In the genomic region with DNA sequence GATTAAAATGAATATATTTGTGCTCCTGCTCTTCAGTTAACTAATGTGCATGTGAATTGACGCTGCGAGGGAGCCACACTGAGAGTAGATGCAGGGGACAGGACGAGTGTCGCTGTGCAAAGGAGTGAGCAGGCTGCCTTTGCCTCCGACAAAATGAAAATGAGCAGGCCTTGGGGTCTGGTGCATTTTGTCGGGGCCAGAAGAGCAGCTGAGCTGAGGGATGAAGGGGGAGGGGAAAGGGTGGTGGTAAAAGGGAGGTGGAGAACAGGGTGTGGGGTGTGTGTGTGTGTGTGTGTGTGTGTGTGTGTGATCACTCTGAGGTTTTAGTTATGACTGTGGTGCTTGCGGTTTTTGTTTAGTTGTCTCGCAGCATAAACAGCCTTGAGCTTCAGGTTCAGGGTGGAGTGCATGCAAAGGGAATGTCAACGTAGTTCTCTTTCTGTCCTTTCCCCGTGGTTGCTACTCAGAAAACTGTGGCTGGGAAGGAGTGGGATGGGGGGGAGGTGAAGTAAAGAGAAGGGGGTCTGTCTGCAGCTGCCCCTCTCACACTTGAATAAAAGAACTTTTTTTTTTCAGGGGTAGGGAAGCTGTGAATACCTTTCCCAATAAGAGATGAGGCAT, we compare ENCODE assay signal across 8 mouse cellular contexts.
DNase-seq lines count a peak whose midpoint lies in the region; ATAC-seq and TF ChIP-seq lines count a peak whose summit lies in the region.

No protein-coding gene starts in this region.

- peak; percentile 84 for ATAC-seq in hindbrain, embryonic 15.5 days (ENCODE audit: low FRiP score, low read depth)
- ATAC-seq in midbrain, embryonic 11.5 days (ENCODE audit: low FRiP score) = peak; percentile 86

- H3K27me3 ChIP-seq in kidney, adult 2 months (replicated peaks; ENCODE audit: control insufficient read depth, insufficient read depth, low read length) = no peaks in the 10 kb centered on the region
- H3K27me3 ChIP-seq in hindbrain, embryonic 15.5 days = no peaks in the 10 kb centered on the region
- no peaks in the 10 kb centered on the region for H3K27me3 ChIP-seq in midbrain, embryonic 11.5 days (ENCODE audit: control insufficient read depth, insufficient read depth, low read length)

- peak overlapping the region; percentile 58 for H3K4me2 ChIP-seq in hindbrain, embryonic 15.5 days
- H3K4me2 ChIP-seq in midbrain, embryonic 11.5 days = peak overlapping the region; percentile 34

- H3K9ac ChIP-seq in hindbrain, embryonic 15.5 days = peak overlapping the region; percentile 46
- peak overlapping the region; percentile 47 for H3K9ac ChIP-seq in midbrain, embryonic 11.5 days (ENCODE audit: low read length)

- TF ChIP-seq CTCF in kidney, adult 2 months (conservative IDR thresholded peaks at IDR 0.05; ENCODE audit: insufficient read depth, insufficient read length, low read depth, low read length) = no peak

- H3K36me3 ChIP-seq in kidney, adult 2 months (ENCODE audit: control insufficient read depth, insufficient read depth, low read length) = no peaks in the 10 kb centered on the region
- no peaks in the 10 kb centered on the region for H3K36me3 ChIP-seq in hindbrain, embryonic 15.5 days
- no peaks in the 10 kb centered on the region for H3K36me3 ChIP-seq in midbrain, embryonic 11.5 days (ENCODE audit: control insufficient read depth, insufficient read depth, low read length)

- no peak for DNase-seq in kidney, adult 2 months
- DNase-seq in kidney, adult 8-10 months = no peak
- DNase-seq in embryo, embryonic 11.5 days (ENCODE audit: low read depth, low spot score) = peak; percentile 27
- DNase-seq in midbrain, embryonic 11.5 days (ENCODE audit: low spot score, missing footprints) = peak; percentile 96
- no peak for DNase-seq in urinary bladder, postnatal 25 days (ENCODE audit: low spot score)
- no peak for DNase-seq in gastrocnemius, adult 18-20 months (ENCODE audit: low spot score)
- DNase-seq in gastrocnemius, postnatal 4 days (ENCODE audit: low spot score in 2 of 2) = no peak

- 18% methylated on average over 10 of the region's 10 CpGs for WGBS in kidney, adult 2 months
- WGBS in hindbrain, embryonic 15.5 days = 1% methylated on average over 10 of the region's 10 CpGs
- WGBS in midbrain, embryonic 11.5 days = 1% methylated on average over 10 of the region's 10 CpGs

- no peaks in the 10 kb centered on the region for H3K9me3 ChIP-seq in hindbrain, embryonic 15.5 days
- H3K9me3 ChIP-seq in midbrain, embryonic 11.5 days (ENCODE audit: control insufficient read depth, low read length) = no peaks in the 10 kb centered on the region

- TF ChIP-seq POLR2A in kidney, adult 2 months (IDR thresholded peaks at IDR 0.05; ENCODE audit: low read depth, low read length) = no peak

- H3K4me3 ChIP-seq in kidney, adult 2 months (ENCODE audit: insufficient read depth, low read depth, low read length) = peak overlapping the region; percentile 3; the same call in 1 of the 2 replicates
- H3K4me3 ChIP-seq in hindbrain, embryonic 15.5 days = peak overlapping the region; percentile 29
- H3K4me3 ChIP-seq in midbrain, embryonic 11.5 days (ENCODE audit: low read depth, low read length) = no peak overlapping the region

- no peak overlapping the region for H3K27ac ChIP-seq in kidney, adult 2 months (ENCODE audit: insufficient read depth, low read depth, low read length)
- H3K27ac ChIP-seq in hindbrain, embryonic 15.5 days (replicated peaks) = peak overlapping the region; percentile 94
- H3K27ac ChIP-seq in midbrain, embryonic 11.5 days (ENCODE audit: low read depth, low read length) = peak overlapping the region; percentile 96

- no peaks in the 10 kb centered on the region for H3K4me1 ChIP-seq in kidney, adult 2 months (ENCODE audit: control insufficient read depth, insufficient read depth, low read length)
- peaks cover 46% of the 10 kb centered on the region for H3K4me1 ChIP-seq in hindbrain, embryonic 15.5 days (replicated peaks)
- H3K4me1 ChIP-seq in midbrain, embryonic 11.5 days (ENCODE audit: control insufficient read depth, insufficient read depth, low read length) = peaks cover 42% of the 10 kb centered on the region

Comparison
In these comparisons a context has a peak if more than half of its experiments do, and no peak if none do; other contexts are left out.
1. DNase-seq: peak in embryo, embryonic 11.5 days (single experiment) and midbrain, embryonic 11.5 days (single experiment); none in kidney, adult 2 months (single experiment), kidney, adult 8-10 months (0 of 2), urinary bladder, postnatal 25 days (single experiment), gastrocnemius, adult 18-20 months (single experiment) and gastrocnemius, postnatal 4 days (0 of 2).